In the genomic region with DNA sequence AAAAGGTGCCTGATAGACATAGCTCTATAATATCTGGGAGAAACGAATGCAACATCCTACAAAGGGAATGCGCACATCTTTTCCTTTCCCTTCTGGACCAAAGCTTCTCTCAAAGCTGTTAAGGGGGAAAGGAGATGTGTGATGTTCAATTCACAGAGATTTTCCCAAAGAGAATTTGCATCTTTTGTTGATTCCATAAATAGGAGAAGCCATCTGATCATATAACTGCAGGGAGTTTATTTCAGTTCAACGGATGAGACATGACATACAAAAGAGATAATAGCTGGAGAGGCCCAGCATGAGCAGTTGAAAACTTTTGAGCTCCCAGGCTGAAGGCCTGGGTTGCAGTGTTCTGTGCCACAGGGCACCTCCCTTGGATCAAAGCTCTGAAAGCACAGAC, we compare ENCODE assay signal across 25 mouse cellular contexts.
DNase-seq lines count a peak whose midpoint lies in the region; ATAC-seq lines count a peak whose summit lies in the region.
"Had no signal": no experiment of that assay in that cellular context is flagged by ENCODE, and none has a peak within 500 bp of the region (broad histone marks: within the 10 kb centered on the region; RNA-seq: fewer than 3 reads in every experiment).

No protein-coding gene starts in this region.

- H3K27ac ChIP-seq in intestine, embryonic 16.5 days (ENCODE audit: low read length) = no peak overlapping the region
- H3K27ac ChIP-seq: embryonic facial prominence, embryonic 13.5 days; embryonic facial prominence, embryonic 15.5 days; forebrain, embryonic 10.5 days; forebrain, embryonic 12.5 days had no signal

- no peak overlapping the region for H3K9ac ChIP-seq in intestine, embryonic 16.5 days (ENCODE audit: low read depth, low read length)
- H3K9ac ChIP-seq: embryonic facial prominence, embryonic 13.5 days; embryonic facial prominence, embryonic 15.5 days; forebrain, embryonic 12.5 days had no signal

- no peaks in the 10 kb centered on the region for H3K36me3 ChIP-seq in intestine, embryonic 16.5 days (ENCODE audit: control insufficient read depth, insufficient read depth, low read length)
- H3K36me3 ChIP-seq: embryonic facial prominence, embryonic 13.5 days; embryonic facial prominence, embryonic 15.5 days; forebrain, embryonic 10.5 days; forebrain, embryonic 12.5 days had no signal

- peak; percentile 93 for ATAC-seq in frontal cortex, adult (ENCODE audit: low TSS enrichment)
- ATAC-seq in intestine, embryonic 16.5 days = no peak
- ATAC-seq: forebrain, embryonic 14.5 days; forebrain, embryonic 16.5 days had no signal

- H3K4me3 ChIP-seq in intestine, embryonic 16.5 days (ENCODE audit: low read length) = no peak overlapping the region
- H3K4me3 ChIP-seq: embryonic facial prominence, embryonic 13.5 days; embryonic facial prominence, embryonic 15.5 days; erythroblast, embryonic 14.5 days; forebrain, embryonic 10.5 days; forebrain, embryonic 12.5 days had no signal

- H3K4me1 ChIP-seq in intestine, embryonic 16.5 days (ENCODE audit: control insufficient read depth, insufficient read depth, low read length) = no peaks in the 10 kb centered on the region
- H3K4me1 ChIP-seq: embryonic facial prominence, embryonic 13.5 days; embryonic facial prominence, embryonic 15.5 days; forebrain, embryonic 10.5 days; forebrain, embryonic 12.5 days had no signal

- no peak for DNase-seq in frontal cortex, postnatal 10 days (ENCODE audit: low spot score in 2 of 2)
- DNase-seq in left cerebral cortex, adult 9 months (ENCODE audit: low spot score in 2 of 2) = peak; percentile 11 to 18
- DNase-seq in left cerebral cortex, postnatal 4 days = no peak
- peak; percentile 20 for DNase-seq in right cerebral cortex, adult 18-20 months
- DNase-seq in right cerebral cortex, postnatal 36 days (ENCODE audit: low spot score in 2 of 2) = no peak
- peak; percentile 68 for DNase-seq in telencephalon, adult 2 months (ENCODE audit: low read depth, low spot score)
- DNase-seq: adrenal gland, adult 2 months; adrenal gland, postnatal 10 days; adrenal gland, postnatal 25 days; B cell, adult 2 months; cerebellum, adult 11-12 months; cerebellum, adult 2 months; cerebellum, adult 9-10 months; cerebellum, postnatal 10 days; cerebellum, postnatal 25 days; embryo, embryonic 11 days had no signal

- no peaks in the 10 kb centered on the region for H3K27me3 ChIP-seq in intestine, embryonic 16.5 days (replicated peaks; ENCODE audit: control insufficient read depth, insufficient read depth, low read length)
- H3K27me3 ChIP-seq: embryonic facial prominence, embryonic 13.5 days; embryonic facial prominence, embryonic 15.5 days; forebrain, embryonic 12.5 days had no signal

- no peak overlapping the region for H3K4me2 ChIP-seq in intestine, embryonic 16.5 days (ENCODE audit: low read depth, low read length)
- H3K4me2 ChIP-seq: embryonic facial prominence, embryonic 13.5 days; embryonic facial prominence, embryonic 15.5 days; forebrain, embryonic 12.5 days had no signal

- no peaks in the 10 kb centered on the region for H3K9me3 ChIP-seq in intestine, embryonic 16.5 days (ENCODE audit: control insufficient read depth, low read length)
- H3K9me3 ChIP-seq: embryonic facial prominence, embryonic 13.5 days; embryonic facial prominence, embryonic 15.5 days; forebrain, embryonic 10.5 days; forebrain, embryonic 12.5 days had no signal

- 91% methylated on average over 3 of the region's 3 CpGs for WGBS in intestine, embryonic 16.5 days

- intact Hi-C loops in left cerebral cortex, postnatal 4 days (cut with DNase I) = no loop called here

Comparison
In these comparisons a context has a peak if more than half of its experiments do, and no peak if none do; other contexts are left out.
1. DNase-seq: peak in left cerebral cortex, adult 9 months (2 of 2), right cerebral cortex, adult 18-20 months (single experiment) and telencephalon, adult 2 months (single experiment); none in frontal cortex, postnatal 10 days (0 of 2), left cerebral cortex, postnatal 4 days (single experiment) and right cerebral cortex, postnatal 36 days (0 of 2).